Mouse (Mus musculus): Measurements from ENCODE around the gene Sod1. TPM values are rescaled to one million over a fixed set of nuclear protein-coding genes. Genes with fewer than 3 reads are reported as not detected.
"Not testable (repeated sequence)": the region's sequence is repeated elsewhere in the genome, so short reads cannot be mapped to it uniquely, and the experiment has no call there.

Gene Sod1
- polyA plus RNA-seq, 1 experiment = 758 TPM

- Histone ChIP-seq H3K27ac (ENCODE audit: insufficient read depth, low read length) (no peak overlapping the region), H3K4me3 (ENCODE audit: insufficient read depth, low read length) (no peak overlapping the region), H3K4me1 (ENCODE audit: control insufficient read depth, insufficient read depth, low read length) (no peaks in the 10 kb centered on the region; the same call in 1 of the 2 replicates)
- no peak for TF ChIP-seq POLR2A (IDR thresholded peaks at IDR 0.05; ENCODE audit: extremely low read depth, insufficient read depth, low read length)
- no peak for TF ChIP-seq CTCF (IDR thresholded peaks at IDR 0.05; ENCODE audit: extremely low read depth, insufficient read depth, low read length)
These were observed 17.2 kb upstream of the Sod1 start for GRCm38 (mm10) chr16:90203226-90203962.

GRCm38 (mm10) chr16:90204868-90205267 lies 15.7 kb upstream of the Sod1 start:
- no peak overlapping the region for H3K27ac ChIP-seq (ENCODE audit: insufficient read depth, low read length)
- TF ChIP-seq POLR2A (IDR thresholded peaks at IDR 0.05; ENCODE audit: extremely low read depth, insufficient read depth, low read length) = no peak
- no peak for TF ChIP-seq CTCF (IDR thresholded peaks at IDR 0.05; ENCODE audit: extremely low read depth, insufficient read depth, low read length)
- no peaks in the 10 kb centered on the region; the same call in 1 of the 2 replicates for H3K4me1 ChIP-seq (ENCODE audit: control insufficient read depth, insufficient read depth, low read length)
- no peak overlapping the region for H3K4me3 ChIP-seq (ENCODE audit: insufficient read depth, low read length)

GRCm38 (mm10) chr16:90208996-90209395 lies 11.6 kb upstream of the Sod1 start:
- Histone ChIP-seq H3K27ac (ENCODE audit: insufficient read depth, low read length) (no peak overlapping the region), H3K4me3 (ENCODE audit: insufficient read depth, low read length) (no peak overlapping the region), H3K4me1 (ENCODE audit: control insufficient read depth, insufficient read depth, low read length) (no peaks in the 10 kb centered on the region)
- TF ChIP-seq CTCF (IDR thresholded peaks at IDR 0.05; ENCODE audit: extremely low read depth, insufficient read depth, low read length) (no peak), POLR2A (IDR thresholded peaks at IDR 0.05; ENCODE audit: extremely low read depth, insufficient read depth, low read length) (no peak)

- no peak for TF ChIP-seq CTCF (IDR thresholded peaks at IDR 0.05; ENCODE audit: extremely low read depth, insufficient read depth, low read length)
- no peak for TF ChIP-seq POLR2A (IDR thresholded peaks at IDR 0.05; ENCODE audit: extremely low read depth, insufficient read depth, low read length)
- Histone ChIP-seq H3K27ac (ENCODE audit: insufficient read depth, low read length) (no peak overlapping the region), H3K4me3 (ENCODE audit: insufficient read depth, low read length) (no peak overlapping the region), H3K4me1 (ENCODE audit: control insufficient read depth, insufficient read depth, low read length) (no peaks in the 10 kb centered on the region)
These were observed 9.8 kb upstream of the Sod1 start for GRCm38 (mm10) chr16:90210717-90211116.

GRCm38 (mm10) chr16:90211767-90212166 lies 8.8 kb upstream of the Sod1 start:
- Histone ChIP-seq H3K4me3 (ENCODE audit: insufficient read depth, low read length) (no peak overlapping the region), H3K27ac (ENCODE audit: insufficient read depth, low read length) (no peak overlapping the region), H3K4me1 (ENCODE audit: control insufficient read depth, insufficient read depth, low read length) (no peaks in the 10 kb centered on the region)
- no peak for TF ChIP-seq CTCF (IDR thresholded peaks at IDR 0.05; ENCODE audit: extremely low read depth, insufficient read depth, low read length)
- no peak for TF ChIP-seq POLR2A (IDR thresholded peaks at IDR 0.05; ENCODE audit: extremely low read depth, insufficient read depth, low read length)

GRCm38 (mm10) chr16:90213477-90214339 lies 6.8 kb upstream of the Sod1 start:
- Histone ChIP-seq H3K4me3 (ENCODE audit: insufficient read depth, low read length) (no peak overlapping the region), H3K4me1 (ENCODE audit: control insufficient read depth, insufficient read depth, low read length) (no peaks in the 10 kb centered on the region), H3K27ac (ENCODE audit: insufficient read depth, low read length) (no peak overlapping the region)
- TF ChIP-seq POLR2A (IDR thresholded peaks at IDR 0.05; ENCODE audit: extremely low read depth, insufficient read depth, low read length) = no peak

- Histone ChIP-seq H3K27ac (ENCODE audit: insufficient read depth, low read length) (no peak overlapping the region), H3K4me3 (ENCODE audit: insufficient read depth, low read length) (no peak overlapping the region), H3K4me1 (ENCODE audit: control insufficient read depth, insufficient read depth, low read length) (no peaks in the 10 kb centered on the region)
- no peak for TF ChIP-seq POLR2A (IDR thresholded peaks at IDR 0.05; ENCODE audit: extremely low read depth, insufficient read depth, low read length)
- TF ChIP-seq CTCF (IDR thresholded peaks at IDR 0.05; ENCODE audit: extremely low read depth, insufficient read depth, low read length) = no peak
These were observed 5.6 kb upstream of the Sod1 start for GRCm38 (mm10) chr16:90214731-90215565.

GRCm38 (mm10) chr16:90215879-90216278 lies 4.7 kb upstream of the Sod1 start:
- not testable (repeated sequence) for H3K27ac ChIP-seq (ENCODE audit: insufficient read depth, low read length); H3K4me3 ChIP-seq (ENCODE audit: insufficient read depth, low read length); H3K4me1 ChIP-seq (ENCODE audit: control insufficient read depth, insufficient read depth, low read length)

- H3K4me1 ChIP-seq (ENCODE audit: control insufficient read depth, insufficient read depth, low read length) = no peaks in the 10 kb centered on the region
- TF ChIP-seq POLR2A (IDR thresholded peaks at IDR 0.05; ENCODE audit: extremely low read depth, insufficient read depth, low read length) (no peak), CTCF (IDR thresholded peaks at IDR 0.05; ENCODE audit: extremely low read depth, insufficient read depth, low read length) (no peak)
- no peak overlapping the region for H3K4me3 ChIP-seq (ENCODE audit: insufficient read depth, low read length)
- no peak overlapping the region for H3K27ac ChIP-seq (ENCODE audit: insufficient read depth, low read length)
These were observed 4.1 kb upstream of the Sod1 start for GRCm38 (mm10) chr16:90216414-90216813.
